Mouse (Mus musculus) erythroblast, embryonic 14.5 days (primary cell): ENCODE results near the gene Tcam1. TPM values are rescaled to one million over a fixed set of nuclear protein-coding genes. Genes with fewer than 3 reads are reported as not detected.
A peak's percentile ranks its signal among the peaks of the same experiment; 100 is the strongest.

Source experiments
- H3K27me3 ChIP-seq: 2 replicates; pipeline ENCODE4 v1.6.1; 2012; ENCODE audit warnings: inconsistent platforms; ENCODE audit not compliant: control insufficient read depth
- H3K36me3 ChIP-seq: 2 replicates; pipeline ENCODE4 v1.6.1; 2012; ENCODE audit warnings: mild to moderate bottlenecking, inconsistent platforms; ENCODE audit not compliant: control insufficient read depth
- H3K4me1 ChIP-seq: 2 replicates; pipeline ENCODE4 v1.6.1; 2012; ENCODE audit warnings: inconsistent platforms; ENCODE audit not compliant: control insufficient read depth
- H3K4me3 ChIP-seq: replicated peaks from 2 replicates; pipeline ENCODE3; 2012; ENCODE audit warnings: moderate library complexity, mild to moderate bottlenecking, inconsistent platforms
- H3K9me3 ChIP-seq: 2 replicates; pipeline ENCODE4 v1.6.1; 2012; ENCODE audit warnings: low read length, inconsistent platforms, mixed read lengths; ENCODE audit not compliant: control insufficient read depth
- GATA1 ChIP-seq: IDR thresholded peaks from 2 replicates; pipeline ENCODE4 v1.6.1; 2012; ENCODE audit warnings: low read length, inconsistent platforms, mixed read lengths
- TAL1 ChIP-seq: IDR thresholded peaks from 3 replicates; pipeline ENCODE4 v1.6.1; 2012; ENCODE audit warnings: low read length, inconsistent platforms, mixed read lengths
- polyA plus RNA-seq: library from polyadenylated mRNA; stranded (reverse); fragments of >175 nt; gene quantifications from 2 replicates; pipeline ENCODE4 v1.2.3, GENCODE M21; 2012

The Tcam1 gene
- polyA plus RNA-seq, 1 experiment, result not detected

- Histone ChIP-seq H3K4me3 (peak overlapping the region; percentile 95), H3K4me1 (peaks cover 71% of the 10 kb centered on the region), H3K27me3 (peaks cover 2% of the 10 kb centered on the region), H3K36me3 (peaks cover 36% of the 10 kb centered on the region), H3K9me3 (no peaks in the 10 kb centered on the region)
- TF ChIP-seq TAL1, result no peak
- peak; percentile 50; the same call in 1 of the 2 replicates for TF ChIP-seq GATA1
These were observed 4.5 kb upstream of the Tcam1 start for GRCm38 (mm10) chr11:106271794-106272643.

- Histone ChIP-seq H3K4me3 (peak within 1 kb of the TSS; percentile 95), H3K9me3 (no peaks in the 10 kb centered on the region), H3K27me3 (peaks cover 2% of the 10 kb centered on the region), H3K4me1 (peaks cover 64% of the 10 kb centered on the region), H3K36me3 (peaks cover 28% of the 10 kb centered on the region)
- peak; percentile 32; the same call in 1 of the 2 replicates for TF ChIP-seq GATA1
- TF ChIP-seq TAL1, result no peak
These were observed 3.7 kb upstream of the Tcam1 start, which contains the start of gene Smarcd2 for GRCm38 (mm10) chr11:106272644-106273310. Gene Smarcd2, minus strand, starts transcription at chr11:106272972.

GRCm38 (mm10) chr11:106273311-106273684, 3.2 kb upstream of the Tcam1 start:
- peaks cover 60% of the 10 kb centered on the region for H3K4me1 ChIP-seq

GRCm38 (mm10) chr11:106273811-106274210, 2.7 kb upstream of the Tcam1 start:
- H3K4me1 ChIP-seq, result peaks cover 56% of the 10 kb centered on the region
- no peaks in the 10 kb centered on the region for H3K9me3 ChIP-seq
- H3K36me3 ChIP-seq, result peaks cover 19% of the 10 kb centered on the region
- H3K27me3 ChIP-seq, result peaks cover 5% of the 10 kb centered on the region
- peak overlapping the region; percentile 95 for H3K4me3 ChIP-seq
- TF ChIP-seq TAL1, result no peak
- TF ChIP-seq GATA1, result no peak

More at GRCm38 (mm10) chr11:106273311-106273684, 3.2 kb upstream of the Tcam1 start:
- peaks cover 5% of the 10 kb centered on the region for H3K27me3 ChIP-seq
- peak overlapping the region; percentile 95 for H3K4me3 ChIP-seq
- TF ChIP-seq GATA1, result no peak
- H3K36me3 ChIP-seq, result peaks cover 23% of the 10 kb centered on the region
- H3K9me3 ChIP-seq, result no peaks in the 10 kb centered on the region

GRCm38 (mm10) chr11:106274374-106274773, 2.1 kb upstream of the Tcam1 start:
- H3K9me3 ChIP-seq, result no peaks in the 10 kb centered on the region
- TF ChIP-seq GATA1, result no peak
- TF ChIP-seq TAL1, result no peak
- peaks cover 51% of the 10 kb centered on the region for H3K4me1 ChIP-seq
- H3K36me3 ChIP-seq, result peaks cover 13% of the 10 kb centered on the region
- H3K4me3 ChIP-seq, result no peak overlapping the region
- H3K27me3 ChIP-seq, result peaks cover 5% of the 10 kb centered on the region

- peaks cover 5% of the 10 kb centered on the region for H3K27me3 ChIP-seq
- no peaks in the 10 kb centered on the region for H3K9me3 ChIP-seq
- no peak for TF ChIP-seq GATA1
- TF ChIP-seq TAL1, result no peak
- H3K36me3 ChIP-seq, result peaks cover 11% of the 10 kb centered on the region
- H3K4me1 ChIP-seq, result peaks cover 48% of the 10 kb centered on the region
- no peak overlapping the region for H3K4me3 ChIP-seq
These were observed 1.5 kb upstream of the Tcam1 start for GRCm38 (mm10) chr11:106274971-106275411.

- Histone ChIP-seq H3K9me3 (no peaks in the 10 kb centered on the region), H3K27me3 (peaks cover 3% of the 10 kb centered on the region; the same call in 1 of the 2 replicates), H3K36me3 (no peaks in the 10 kb centered on the region), H3K4me3 (no peak overlapping the region), H3K4me1 (no peaks in the 10 kb centered on the region)
- no peak for TF ChIP-seq GATA1
- TF ChIP-seq TAL1, result no peak
These were observed 6.0 kb downstream of the Tcam1 start for GRCm38 (mm10) chr11:106282452-106282851.

GRCm38 (mm10) chr11:106283371-106283770, 6.9 kb downstream of the Tcam1 start:
- H3K9me3 ChIP-seq, result no peaks in the 10 kb centered on the region
- TF ChIP-seq TAL1 (no peak), GATA1 (no peak)
- H3K4me3 ChIP-seq, result no peak overlapping the region
- H3K4me1 ChIP-seq, result no peaks in the 10 kb centered on the region
- no peaks in the 10 kb centered on the region for H3K27me3 ChIP-seq
- no peaks in the 10 kb centered on the region for H3K36me3 ChIP-seq

- no peak overlapping the region for H3K4me3 ChIP-seq
- H3K9me3 ChIP-seq, result no peaks in the 10 kb centered on the region
- no peaks in the 10 kb centered on the region for H3K36me3 ChIP-seq
- no peaks in the 10 kb centered on the region for H3K27me3 ChIP-seq
- TF ChIP-seq GATA1, result no peak
- TF ChIP-seq TAL1, result no peak
- no peaks in the 10 kb centered on the region for H3K4me1 ChIP-seq
These were observed 7.7 kb downstream of the Tcam1 start for GRCm38 (mm10) chr11:106284126-106284525.
